ENCODE assay signal across 19 mouse cellular contexts in genomic region chr1:136462443-136462842, GRCm38 (mm10). TPM values are rescaled to one million over a fixed set of nuclear protein-coding genes. Genes with fewer than 3 reads are reported as not detected.
DNase-seq lines count a peak whose midpoint lies in the region; ATAC-seq and TF ChIP-seq lines count a peak whose summit lies in the region.
"Had no signal": no experiment of that assay in that cellular context is flagged by ENCODE, and none has a peak within 500 bp of the region (broad histone marks: within the 10 kb centered on the region; RNA-seq: fewer than 3 reads in every experiment).

No protein-coding gene starts in this region.

- H3K4me3 ChIP-seq in hindbrain, postnatal 0 days (ENCODE audit: low read length): no peak overlapping the region
- H3K4me3 ChIP-seq in hindbrain, embryonic 12.5 days: no peak overlapping the region
- H3K4me3 ChIP-seq: forebrain, embryonic 12.5 days; hindbrain, embryonic 10.5 days; intestine, embryonic 15.5 days; limb, embryonic 13.5 days; neural tube, embryonic 13.5 days had no signal

- no peak overlapping the region for H3K9ac ChIP-seq in hindbrain, postnatal 0 days (replicated peaks; ENCODE audit: low read length)
- H3K9ac ChIP-seq in hindbrain, embryonic 12.5 days: no peak overlapping the region
- H3K9ac ChIP-seq: forebrain, embryonic 12.5 days; intestine, embryonic 15.5 days; limb, embryonic 13.5 days; neural tube, embryonic 13.5 days had no signal

- no peaks in the 10 kb centered on the region for H3K27me3 ChIP-seq in hindbrain, postnatal 0 days (ENCODE audit: insufficient read depth, low read length)
- H3K27me3 ChIP-seq in hindbrain, embryonic 12.5 days: no peaks in the 10 kb centered on the region
- H3K27me3 ChIP-seq: intestine, embryonic 15.5 days; limb, embryonic 13.5 days; neural tube, embryonic 13.5 days had no signal

- TF ChIP-seq CTCF in hindbrain, postnatal 0 days (IDR thresholded peaks at IDR 0.05; ENCODE audit: low read depth): peak; percentile 7; the same call in 1 of the 2 replicates

- peaks cover 6% of the 10 kb centered on the region; the same call in 1 of the 2 replicates for H3K4me1 ChIP-seq in hindbrain, postnatal 0 days (ENCODE audit: insufficient read depth, low read length)
- peaks cover 9% of the 10 kb centered on the region for H3K4me1 ChIP-seq in hindbrain, embryonic 12.5 days

- 37% methylated on average over 10 of the region's 10 CpGs for WGBS in hindbrain, postnatal 0 days
- WGBS in hindbrain, embryonic 12.5 days: 46% methylated on average over 10 of the region's 10 CpGs

- ATAC-seq in hindbrain, postnatal 0 days: no peak
- ATAC-seq in hindbrain, embryonic 12.5 days (ENCODE audit: low FRiP score): no peak
- ATAC-seq: intestine, embryonic 15.5 days; midbrain, embryonic 16.5 days had no signal

- DNase-seq in frontal cortex, adult 2 months (ENCODE audit: extremely low spot score in 1 of 2, low spot score in 1 of 2): peak; percentile 17 to 45
- no peak for DNase-seq in frontal cortex, postnatal 25 days (ENCODE audit: low spot score in 2 of 2)
- DNase-seq in hindbrain, postnatal 0 days (ENCODE audit: low spot score): no peak
- peak; percentile 70 for DNase-seq in MN1 (ENCODE audit: low spot score)
- peak; percentile 25 for DNase-seq in right cerebral cortex, postnatal 25 days
- DNase-seq in lung, postnatal 10 days: no peak
- no peak for DNase-seq in thymus, postnatal 36 days
- DNase-seq: adrenal gland, postnatal 36 days; kidney, postnatal 10 days; layer of hippocampus, adult 9-11 months; lung, adult 18-20 months had no signal

- no peak overlapping the region for H3K4me2 ChIP-seq in hindbrain, postnatal 0 days (ENCODE audit: low read depth, low read length)
- H3K4me2 ChIP-seq in hindbrain, embryonic 12.5 days (replicated peaks): no peak overlapping the region
- H3K4me2 ChIP-seq: forebrain, embryonic 12.5 days; intestine, embryonic 15.5 days; limb, embryonic 13.5 days; neural tube, embryonic 13.5 days had no signal

- no peaks in the 10 kb centered on the region for H3K36me3 ChIP-seq in hindbrain, postnatal 0 days (ENCODE audit: insufficient read depth, low read length)
- no peaks in the 10 kb centered on the region for H3K36me3 ChIP-seq in hindbrain, embryonic 12.5 days
- H3K36me3 ChIP-seq: forebrain, embryonic 12.5 days; hindbrain, embryonic 10.5 days; intestine, embryonic 15.5 days; limb, embryonic 13.5 days; neural tube, embryonic 13.5 days had no signal

- no peaks in the 10 kb centered on the region for H3K9me3 ChIP-seq in hindbrain, postnatal 0 days (ENCODE audit: low read length)
- H3K9me3 ChIP-seq in hindbrain, embryonic 12.5 days (replicated peaks): no peaks in the 10 kb centered on the region
- H3K9me3 ChIP-seq: forebrain, embryonic 12.5 days; G1E; hindbrain, embryonic 10.5 days; intestine, embryonic 15.5 days; limb, embryonic 13.5 days; neural tube, embryonic 13.5 days had no signal

- no peak overlapping the region for H3K27ac ChIP-seq in hindbrain, postnatal 0 days
- H3K27ac ChIP-seq in hindbrain, embryonic 12.5 days: no peak overlapping the region
- H3K27ac ChIP-seq: forebrain, embryonic 12.5 days; hindbrain, embryonic 10.5 days; intestine, embryonic 15.5 days; limb, embryonic 13.5 days; neural tube, embryonic 13.5 days had no signal

RNA-seq across cellular contexts. Expression of gene Kif14, which starts 3.7 kb away (rescaled TPM):
- 0.25 and 0.30 TPM in 2 replicates for polyA plus RNA-seq in frontal cortex, adult 2 months (2012; rRNA removed)
- total RNA-seq in hindbrain, postnatal 0 days (2014; rRNA removed): 1.3 and 3.4 TPM in 2 replicates
- polyA plus RNA-seq in hindbrain, postnatal 0 days (2015; fragmentation: Nextera tagmentation; extraction: Ambion mirVana): 1.1 and 1.3 TPM in 2 replicates
- 5.3 and 6.4 TPM in 2 replicates for polyA plus RNA-seq in hindbrain, embryonic 12.5 days (2016; fragmentation: Nextera tagmentation; extraction: Ambion mirVana)

RNA-seq across cellular contexts. Expression of gene Ddx59, which starts 47.4 kb away (rescaled TPM):
- polyA plus RNA-seq in frontal cortex, adult 2 months (2012; rRNA removed): 6.6 and 7.8 TPM in 2 replicates
- 15.0 and 18.3 TPM in 2 replicates for total RNA-seq in hindbrain, postnatal 0 days (2014; rRNA removed)
- polyA plus RNA-seq in hindbrain, postnatal 0 days (2015; fragmentation: Nextera tagmentation; extraction: Ambion mirVana): 15.8 and 16.8 TPM in 2 replicates
- 17.5 and 18.2 TPM in 2 replicates for polyA plus RNA-seq in hindbrain, embryonic 12.5 days (2016; fragmentation: Nextera tagmentation; extraction: Ambion mirVana)

Comparison
In these comparisons a context has a peak if more than half of its experiments do, and no peak if none do; other contexts are left out.
1. DNase-seq: peak in frontal cortex, adult 2 months (2 of 2), MN1 (single experiment) and right cerebral cortex, postnatal 25 days (single experiment); none in frontal cortex, postnatal 25 days (0 of 2), hindbrain, postnatal 0 days (single experiment), lung, postnatal 10 days (single experiment) and thymus, postnatal 36 days (0 of 2).